Mouse (Mus musculus): ENCODE measurements around the gene Galnt3.

- TF ChIP-seq POLR2A (IDR thresholded peaks at IDR 0.05; ENCODE audit: control insufficient read depth, extremely low read depth, insufficient read depth, low read length, poor library complexity) (no peak), CTCF (IDR thresholded peaks at IDR 0.05; ENCODE audit: borderline replicate concordance, control insufficient read depth, extremely low read depth, insufficient read depth, low read length, poor library complexity) (no peak)
Measured at GRCm38 (mm10) chr2:66100239-66100638, 24.6 kb downstream of the Galnt3 start.
